Mouse (Mus musculus): Measurements from ENCODE around the gene Dgkh. TPM values are rescaled to one million over a fixed set of nuclear protein-coding genes. Genes with fewer than 3 reads are reported as not detected.
A peak's percentile ranks its signal among the peaks of the same experiment; 100 is the strongest.

Dgkh gene
- polyA plus RNA-seq, 1 experiment from 2014 or later = 2.6 TPM

DNA sequence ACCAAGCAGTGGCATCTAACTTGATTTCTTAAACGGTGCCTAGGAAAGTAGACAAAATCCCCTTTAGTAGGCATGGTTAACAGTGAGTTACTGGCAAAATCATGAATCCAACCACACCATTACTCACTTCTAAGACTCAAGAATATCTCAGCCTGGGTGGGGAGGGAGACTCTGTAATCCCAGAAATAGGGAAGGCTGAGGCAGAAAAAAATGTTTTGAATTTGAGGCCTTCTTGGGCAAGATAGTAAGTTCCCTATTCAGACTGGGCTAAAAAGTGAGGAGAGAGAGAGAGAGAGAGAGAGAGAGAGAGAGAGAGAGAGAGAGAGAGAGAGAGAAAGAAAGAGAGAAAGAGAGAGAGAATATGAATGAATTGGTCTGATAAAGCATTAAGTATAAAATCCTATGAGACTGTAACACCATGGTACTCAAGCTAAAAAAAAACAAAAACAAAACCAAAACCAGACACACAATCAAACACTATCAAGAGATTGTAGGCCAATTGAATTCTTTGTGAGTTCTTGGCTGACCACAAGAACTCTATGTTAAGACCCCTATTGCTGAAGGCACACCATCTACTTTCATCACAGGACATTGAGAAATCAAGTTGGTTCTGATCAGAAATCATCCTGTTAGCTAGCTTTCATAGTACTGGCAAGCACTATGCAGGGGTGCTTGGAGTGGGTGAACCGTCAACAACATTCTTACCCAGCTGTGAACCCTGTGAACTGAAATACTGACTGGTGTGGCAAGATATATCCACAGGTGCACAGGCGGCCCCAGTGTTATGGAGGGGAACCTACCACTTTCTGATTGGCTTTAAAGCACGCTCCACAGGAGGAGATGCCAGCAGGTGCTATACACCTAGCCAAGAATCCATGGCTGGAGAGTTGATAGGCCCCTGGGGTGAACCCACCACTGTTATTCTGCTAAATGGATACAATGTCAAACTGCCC, 101.4 kb downstream of the Dgkh start:
- Histone ChIP-seq H3K4me1 (ENCODE audit: control insufficient read depth, insufficient read depth, low read depth, low read length) (peaks cover 2% of the 10 kb centered on the region; the same call in 1 of the 2 replicates), H3K9me3 (ENCODE audit: control insufficient read depth, low read length) (no peaks in the 10 kb centered on the region), H3K36me3 (ENCODE audit: control insufficient read depth, insufficient read depth, low read length) (no peaks in the 10 kb centered on the region), H3K27ac (ENCODE audit: low read depth, low read length) (no peak overlapping the region), H3K4me2 (ENCODE audit: low read length) (no peak overlapping the region), H3K9ac (ENCODE audit: low read depth, low read length) (no peak overlapping the region), H3K4me3 (ENCODE audit: low read length) (no peak overlapping the region), H3K27me3 (replicated peaks; ENCODE audit: control insufficient read depth, insufficient read depth, low read length) (no peaks in the 10 kb centered on the region)
- WGBS = 94% methylated on average over 4 of the region's 4 CpGs
- no peak for ATAC-seq

DNA sequence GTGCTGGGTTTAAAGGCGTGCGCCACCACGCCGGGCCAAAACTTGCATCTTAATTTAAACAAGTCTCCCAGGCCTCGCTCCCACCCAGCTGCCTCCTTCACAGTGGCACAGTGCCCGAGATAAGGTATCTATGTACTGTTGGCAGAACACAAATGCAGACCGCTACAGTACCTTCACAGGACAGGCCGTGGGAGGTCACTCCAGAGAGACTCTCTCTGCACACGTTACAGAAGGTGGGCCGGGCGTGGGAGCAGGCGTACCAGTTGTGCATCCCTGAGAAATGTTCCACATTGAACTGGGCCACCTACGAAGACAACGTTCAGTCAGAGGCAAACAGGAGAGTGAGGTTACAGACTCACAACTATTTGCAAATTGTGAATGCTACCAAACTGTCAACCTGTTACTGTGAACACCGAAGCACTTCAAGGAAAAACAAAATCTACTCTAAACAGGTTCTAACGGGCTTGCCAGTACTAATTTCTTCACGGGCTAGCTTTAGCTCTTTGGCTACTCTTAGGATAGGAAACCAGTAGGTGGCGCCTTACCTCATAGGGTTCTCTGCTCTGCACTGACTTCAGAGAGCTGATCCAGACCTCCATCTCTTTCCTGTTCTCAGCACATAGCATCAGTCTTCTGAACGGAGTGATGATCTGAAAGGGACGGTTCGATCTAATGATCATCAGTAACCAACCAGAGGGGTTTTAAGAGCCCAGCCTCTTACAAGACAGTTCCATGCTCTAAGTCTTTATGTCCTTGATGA, 104.9 kb downstream of the Dgkh start:
- ATAC-seq = no peak
- H3K9me3 ChIP-seq (ENCODE audit: control insufficient read depth, low read length) = no peaks in the 10 kb centered on the region
- H3K4me1 ChIP-seq (ENCODE audit: control insufficient read depth, insufficient read depth, low read depth, low read length) = peaks cover under 1% of the 10 kb centered on the region; the same call in 1 of the 2 replicates
- H3K27ac ChIP-seq (ENCODE audit: low read depth, low read length) = no peak overlapping the region
- no peak overlapping the region for H3K9ac ChIP-seq (ENCODE audit: low read depth, low read length)
- no peaks in the 10 kb centered on the region for H3K36me3 ChIP-seq (ENCODE audit: control insufficient read depth, insufficient read depth, low read length)
- no peaks in the 10 kb centered on the region for H3K27me3 ChIP-seq (replicated peaks; ENCODE audit: control insufficient read depth, insufficient read depth, low read length)
- H3K4me2 ChIP-seq (ENCODE audit: low read length) = no peak overlapping the region
- no peak overlapping the region for H3K4me3 ChIP-seq (ENCODE audit: low read length)
- WGBS = 89% methylated on average over 21 of the region's 21 CpGs

DNA sequence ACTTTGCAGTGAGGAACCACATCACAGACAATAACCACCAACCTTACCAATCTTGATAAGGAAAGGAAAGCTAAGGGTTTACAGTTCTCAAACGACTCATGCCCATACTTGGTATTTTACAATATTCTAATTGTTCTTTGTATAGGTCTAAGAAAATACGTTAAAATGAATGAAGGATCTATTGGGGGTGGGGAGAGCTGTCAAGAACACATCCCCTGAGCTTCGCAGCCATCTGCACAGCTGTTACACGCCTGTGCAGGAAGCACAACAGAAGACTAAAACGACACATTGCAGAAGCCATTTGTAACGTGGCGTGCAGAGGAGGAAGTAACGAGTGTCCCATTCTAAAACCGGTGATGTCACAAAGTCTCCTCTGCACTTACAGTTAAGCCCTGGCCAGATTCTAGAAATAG, 113.7 kb downstream of the Dgkh start:
- H3K9me3 ChIP-seq (ENCODE audit: control insufficient read depth, low read length) = no peaks in the 10 kb centered on the region
- no peak overlapping the region for H3K27ac ChIP-seq (ENCODE audit: low read depth, low read length)
- no peak overlapping the region for H3K4me3 ChIP-seq (ENCODE audit: low read length)
- no peak overlapping the region for H3K4me2 ChIP-seq (ENCODE audit: low read length)
- H3K9ac ChIP-seq (ENCODE audit: low read depth, low read length) = no peak overlapping the region
- no peaks in the 10 kb centered on the region for H3K36me3 ChIP-seq (ENCODE audit: control insufficient read depth, insufficient read depth, low read length)
- no peaks in the 10 kb centered on the region for H3K27me3 ChIP-seq (replicated peaks; ENCODE audit: control insufficient read depth, insufficient read depth, low read length)
- 65% methylated on average over 9 of the region's 9 CpGs for WGBS
- H3K4me1 ChIP-seq (ENCODE audit: control insufficient read depth, insufficient read depth, low read depth, low read length) = no peaks in the 10 kb centered on the region
- ATAC-seq = no peak

- 82% methylated on average over 5 of the region's 5 CpGs for WGBS
- ATAC-seq = peak; percentile 37; the same call in 1 of the 2 replicates
Measured at GRCm38 (mm10) chr14:78613569-78613968, 119.0 kb downstream of the Dgkh start.

DNA sequence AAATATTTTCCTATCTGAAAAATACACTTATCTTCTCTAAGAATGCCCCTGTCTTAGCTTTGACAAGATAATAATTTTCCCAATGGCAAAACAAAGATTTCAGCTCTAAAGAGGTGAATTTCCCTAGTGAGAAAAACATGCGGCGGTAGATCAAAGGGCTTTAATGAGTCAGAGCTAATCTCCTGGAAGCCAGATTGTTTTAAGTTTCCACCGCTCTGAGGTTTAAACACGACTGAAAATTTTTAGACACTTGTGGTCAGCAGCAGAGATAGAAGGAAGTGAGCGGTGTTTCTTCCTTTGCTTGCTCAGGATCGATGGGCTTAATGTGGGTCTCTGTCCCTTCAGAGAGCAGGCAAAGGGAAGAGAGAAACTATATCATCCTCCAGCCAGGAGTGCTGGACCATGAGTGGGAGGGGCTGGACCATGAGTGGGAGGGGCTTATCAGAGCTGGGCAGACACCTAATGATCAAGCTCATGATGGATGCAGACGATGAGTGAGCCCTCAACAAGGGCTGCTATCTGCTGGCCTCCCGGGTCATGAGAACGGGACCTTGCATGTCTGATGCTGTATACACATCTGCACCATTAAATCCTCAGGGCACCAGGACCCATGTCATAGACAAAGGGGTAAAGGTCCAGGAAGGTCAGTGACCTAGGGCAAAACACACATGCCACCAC, 120.3 kb downstream of the Dgkh start:
- Histone ChIP-seq H3K9ac (ENCODE audit: low read depth, low read length) (no peak overlapping the region), H3K27me3 (replicated peaks; ENCODE audit: control insufficient read depth, insufficient read depth, low read length) (no peaks in the 10 kb centered on the region), H3K4me1 (ENCODE audit: control insufficient read depth, insufficient read depth, low read depth, low read length) (no peaks in the 10 kb centered on the region), H3K4me2 (ENCODE audit: low read length) (no peak overlapping the region), H3K9me3 (ENCODE audit: control insufficient read depth, low read length) (no peaks in the 10 kb centered on the region), H3K36me3 (ENCODE audit: control insufficient read depth, insufficient read depth, low read length) (no peaks in the 10 kb centered on the region), H3K27ac (ENCODE audit: low read depth, low read length) (no peak overlapping the region), H3K4me3 (ENCODE audit: low read length) (no peak overlapping the region)
- ATAC-seq = no peak
- WGBS = 69% methylated on average over 9 of the region's 9 CpGs

More at GRCm38 (mm10) chr14:78613569-78613968, 119.0 kb downstream of the Dgkh start:
- no peak overlapping the region for H3K4me2 ChIP-seq (ENCODE audit: low read length)
- no peaks in the 10 kb centered on the region for H3K36me3 ChIP-seq (ENCODE audit: control insufficient read depth, insufficient read depth, low read length)
- H3K27ac ChIP-seq (ENCODE audit: low read depth, low read length) = no peak overlapping the region
- H3K4me1 ChIP-seq (ENCODE audit: control insufficient read depth, insufficient read depth, low read depth, low read length) = no peaks in the 10 kb centered on the region
- H3K9ac ChIP-seq (ENCODE audit: low read depth, low read length) = no peak overlapping the region
- H3K9me3 ChIP-seq (ENCODE audit: control insufficient read depth, low read length) = no peaks in the 10 kb centered on the region
- no peak overlapping the region for H3K4me3 ChIP-seq (ENCODE audit: low read length)
- H3K27me3 ChIP-seq (replicated peaks; ENCODE audit: control insufficient read depth, insufficient read depth, low read length) = no peaks in the 10 kb centered on the region

DNA sequence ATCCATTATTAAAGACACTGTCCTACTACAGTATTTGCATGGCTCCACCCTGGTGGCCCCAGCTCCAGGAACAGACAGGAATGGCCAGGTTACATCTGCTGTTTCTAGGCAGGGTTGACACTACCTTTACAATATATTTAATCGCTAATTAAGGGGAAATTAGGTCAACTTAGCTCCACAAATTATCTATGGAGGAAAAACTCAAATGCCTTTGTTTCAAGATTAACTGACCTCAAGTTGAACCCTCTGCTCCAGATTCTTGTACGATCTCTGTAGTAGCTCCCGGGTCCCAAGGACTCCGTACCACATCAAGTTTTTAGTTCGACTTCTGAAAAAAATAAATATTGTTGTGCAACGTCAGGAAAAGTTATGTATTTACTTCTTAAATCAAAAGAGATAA, 137.7 kb downstream of the Dgkh start:
- no peak for ATAC-seq
- 89% methylated on average over 6 of the region's 6 CpGs for WGBS
- Histone ChIP-seq H3K27ac (ENCODE audit: low read depth, low read length) (no peak overlapping the region), H3K36me3 (ENCODE audit: control insufficient read depth, insufficient read depth, low read length) (peaks cover 9% of the 10 kb centered on the region; the same call in 1 of the 2 replicates), H3K4me2 (ENCODE audit: low read length) (no peak overlapping the region), H3K9ac (ENCODE audit: low read depth, low read length) (no peak overlapping the region), H3K4me3 (ENCODE audit: low read length) (no peak overlapping the region), H3K27me3 (replicated peaks; ENCODE audit: control insufficient read depth, insufficient read depth, low read length) (no peaks in the 10 kb centered on the region), H3K4me1 (ENCODE audit: control insufficient read depth, insufficient read depth, low read depth, low read length) (no peaks in the 10 kb centered on the region), H3K9me3 (ENCODE audit: control insufficient read depth, low read length) (no peaks in the 10 kb centered on the region)

DNA sequence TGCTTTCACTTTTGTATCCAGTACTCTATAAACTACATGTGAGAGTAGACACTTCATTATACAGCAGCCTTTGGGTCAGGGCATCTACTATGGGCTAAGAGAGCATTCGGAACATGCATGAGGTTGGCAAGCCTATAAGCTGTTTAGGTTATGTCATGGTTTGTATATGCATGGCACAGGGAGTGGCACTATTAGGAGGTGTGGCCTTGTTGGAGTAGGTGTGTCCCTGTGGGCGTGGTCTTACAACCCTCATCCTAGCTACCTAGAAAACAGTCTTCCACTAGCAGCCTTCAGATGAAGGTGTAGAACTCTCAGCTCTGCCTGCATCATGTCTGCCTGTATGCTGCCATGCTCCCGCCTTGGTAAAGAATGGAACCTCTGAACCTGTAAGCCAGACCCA, 139.6 kb downstream of the Dgkh start:
- Histone ChIP-seq H3K4me1 (ENCODE audit: control insufficient read depth, insufficient read depth, low read depth, low read length) (no peaks in the 10 kb centered on the region), H3K4me2 (ENCODE audit: low read length) (no peak overlapping the region), H3K4me3 (ENCODE audit: low read length) (no peak overlapping the region), H3K36me3 (ENCODE audit: control insufficient read depth, insufficient read depth, low read length) (peaks cover 9% of the 10 kb centered on the region; the same call in 1 of the 2 replicates), H3K27ac (ENCODE audit: low read depth, low read length) (no peak overlapping the region), H3K9me3 (ENCODE audit: control insufficient read depth, low read length) (no peaks in the 10 kb centered on the region), H3K9ac (ENCODE audit: low read depth, low read length) (no peak overlapping the region), H3K27me3 (replicated peaks; ENCODE audit: control insufficient read depth, insufficient read depth, low read length) (no peaks in the 10 kb centered on the region)
- 88% methylated on average over 3 of the region's 3 CpGs for WGBS
- no peak for ATAC-seq

DNA sequence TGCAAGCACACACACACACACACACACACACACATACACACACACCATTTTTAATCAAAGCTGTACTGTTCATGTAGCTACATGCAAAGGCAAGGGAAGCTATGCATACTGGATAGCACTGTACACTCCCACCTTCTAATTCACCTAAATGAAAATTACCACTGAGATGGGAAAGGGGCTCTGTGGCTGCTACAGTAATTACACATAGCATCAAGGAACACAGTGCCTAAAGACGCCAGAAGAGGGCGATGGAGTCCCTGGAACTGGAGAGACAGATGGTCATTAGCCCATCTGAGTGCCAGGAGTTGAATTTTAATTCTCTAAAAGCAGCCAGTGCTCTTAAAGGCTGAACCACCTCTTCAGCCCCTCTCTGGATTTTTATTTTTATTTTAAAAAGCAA, 142.2 kb downstream of the Dgkh start:
- no peak overlapping the region for H3K4me3 ChIP-seq (ENCODE audit: low read length)
- peak; percentile 56; the same call in 1 of the 2 replicates for ATAC-seq
- H3K27me3 ChIP-seq (replicated peaks; ENCODE audit: control insufficient read depth, insufficient read depth, low read length) = no peaks in the 10 kb centered on the region
- no peak overlapping the region for H3K4me2 ChIP-seq (ENCODE audit: low read length)
- H3K27ac ChIP-seq (ENCODE audit: low read depth, low read length) = no peak overlapping the region
- H3K4me1 ChIP-seq (ENCODE audit: control insufficient read depth, insufficient read depth, low read depth, low read length) = no peaks in the 10 kb centered on the region
- H3K9ac ChIP-seq (ENCODE audit: low read depth, low read length) = no peak overlapping the region
- H3K36me3 ChIP-seq (ENCODE audit: control insufficient read depth, insufficient read depth, low read length) = peaks cover 3% of the 10 kb centered on the region; the same call in 1 of the 2 replicates
- no peaks in the 10 kb centered on the region for H3K9me3 ChIP-seq (ENCODE audit: control insufficient read depth, low read length)
- WGBS = 6% methylated on average over 2 of the region's 2 CpGs

Data from hindbrain, embryonic 16.5 days (tissue).